Mouse (Mus musculus) gastrocnemius, adult 8-10 months (tissue): ENCODE data around the gene Ldb3. TPM values are rescaled to one million over a fixed set of nuclear protein-coding genes. Genes with fewer than 3 reads are reported as not detected.

Experiments
- DNase-seq, 2 experiments: peaks; one replicate each; pipeline ENCODE4 v3.0.0; 2022; ENCODE audit warnings: low spot score in 2 of 2
- total RNA-seq, 4 experiments: library from RNA; stranded (reverse); gene quantifications; 2 replicates each; pipeline ENCODE4 v1.2.4; 2022

Ldb3 gene
- total RNA-seq, 4 experiments from 2014 or later, result 1,553 to 2,052 (median 1,838) TPM

- DNase-seq, result no peak
These were observed 75.9 kb downstream of the Ldb3 start for GRCm38 (mm10) chr14:34512602-34513001.

- no peak for DNase-seq
These were observed 76.6 kb downstream of the Ldb3 start for GRCm38 (mm10) chr14:34511901-34512300.

- DNase-seq, result no peak
These were observed 79.5 kb downstream of the Ldb3 start for GRCm38 (mm10) chr14:34508842-34509439.

GRCm38 (mm10) chr14:34508187-34508840, 80.2 kb downstream of the Ldb3 start:
- no peak for DNase-seq

DNA sequence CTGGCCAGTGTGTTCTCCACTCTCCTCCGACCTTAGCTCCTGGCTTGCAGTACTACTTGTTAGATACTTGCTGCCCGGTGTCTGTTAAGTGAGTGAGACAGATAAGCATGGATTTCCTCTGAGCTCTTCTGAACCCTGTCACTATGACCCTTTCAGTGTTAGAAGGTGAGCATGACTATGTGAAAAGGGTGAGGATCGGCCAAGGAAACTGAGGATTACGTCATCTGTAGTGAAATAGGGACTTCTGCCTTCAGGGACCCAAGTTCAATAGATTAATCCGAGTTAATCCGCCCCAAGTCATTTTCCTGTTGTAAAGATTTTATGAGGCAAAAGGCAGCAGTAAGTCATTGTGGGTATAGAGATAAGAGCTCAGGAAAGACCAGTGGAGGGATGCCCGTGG, 83.2 kb downstream of the Ldb3 start:
- no peak for DNase-seq

- DNase-seq, result no peak
These were observed 84.1 kb downstream of the Ldb3 start for GRCm38 (mm10) chr14:34504377-34504776.

DNA sequence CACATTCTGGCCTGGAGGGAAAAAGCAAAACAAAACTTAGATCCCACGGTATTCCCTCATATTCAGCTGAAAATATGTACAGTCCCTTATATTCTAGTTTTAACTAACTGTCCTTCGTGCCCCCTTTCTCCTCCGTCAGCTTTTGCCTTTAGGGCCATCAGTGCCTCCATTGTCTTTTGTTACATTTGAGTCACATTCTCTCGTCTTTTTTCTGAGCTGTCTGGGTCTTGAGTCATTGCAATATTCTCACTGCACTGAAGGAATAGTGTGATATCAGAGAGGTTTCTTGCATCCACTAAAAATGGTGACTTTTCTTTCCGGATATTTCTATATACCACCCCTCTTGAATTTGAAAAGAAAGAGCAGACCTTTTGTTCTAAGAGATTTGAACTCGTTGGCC, 84.7 kb downstream of the Ldb3 start:
- DNase-seq, result no peak

GRCm38 (mm10) chr14:34503325-34503647, 85.2 kb downstream of the Ldb3 start, which contains the start of gene Bmpr1a:
TSS of gene Bmpr1a (minus strand) at chr14:34503341.
- no peak for DNase-seq

DNA sequence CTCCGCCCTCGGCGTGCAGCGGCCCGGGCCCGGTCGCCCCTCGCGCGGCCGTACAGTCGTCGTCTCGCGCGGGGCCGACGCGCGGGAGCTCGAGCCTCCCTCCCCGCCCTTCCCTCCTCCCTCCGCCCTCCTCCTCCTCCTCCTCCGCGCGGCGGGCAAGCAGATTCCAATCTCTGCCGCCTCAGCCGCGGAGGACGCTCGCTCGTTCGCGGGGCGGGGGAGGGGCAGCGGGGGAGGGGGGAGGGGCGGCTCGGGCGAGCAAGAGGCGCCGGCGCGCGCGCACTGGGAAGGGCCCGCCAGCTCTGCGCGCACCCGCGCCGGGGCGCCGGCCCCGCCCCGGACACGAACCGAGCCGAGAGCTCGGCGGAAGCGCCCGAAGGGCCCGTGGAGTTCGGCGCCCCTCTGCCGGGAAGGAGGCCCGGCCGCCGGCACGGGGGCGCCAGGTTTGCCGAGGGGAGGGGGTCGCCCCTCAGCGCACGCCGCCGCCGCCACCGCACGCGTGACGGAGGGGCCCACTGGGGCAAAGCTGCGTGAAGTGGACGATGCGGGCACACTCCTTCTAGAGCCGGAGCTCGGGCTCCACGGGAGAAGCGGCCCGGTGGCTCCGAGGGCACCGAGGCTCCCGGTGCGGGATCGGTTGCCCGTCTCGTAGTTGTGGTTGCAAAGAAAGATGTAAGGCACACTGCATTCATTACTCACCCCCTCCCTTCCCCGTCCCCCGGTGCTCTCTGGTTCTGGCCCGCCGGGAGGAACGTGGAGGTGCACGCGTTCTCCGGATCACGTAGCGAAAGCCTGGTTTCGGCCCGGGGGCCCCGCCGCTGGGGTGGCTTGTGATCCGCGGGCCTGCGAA, 85.8 kb downstream of the Ldb3 start:
- peak; percentile 78 to 85 for DNase-seq

GRCm38 (mm10) chr14:34501804-34502474, 86.5 kb downstream of the Ldb3 start:
- peak in 1 of 2 experiments; percentile 41 for DNase-seq

- no peak for DNase-seq
These were observed 87.1 kb downstream of the Ldb3 start for GRCm38 (mm10) chr14:34501447-34501803.

- DNase-seq, result no peak
These were observed 88.2 kb downstream of the Ldb3 start for GRCm38 (mm10) chr14:34500309-34500708.

GRCm38 (mm10) chr14:34499664-34500063, 88.8 kb downstream of the Ldb3 start:
- DNase-seq, result no peak

GRCm38 (mm10) chr14:34497346-34497745, 91.1 kb downstream of the Ldb3 start:
- DNase-seq, result no peak

DNA sequence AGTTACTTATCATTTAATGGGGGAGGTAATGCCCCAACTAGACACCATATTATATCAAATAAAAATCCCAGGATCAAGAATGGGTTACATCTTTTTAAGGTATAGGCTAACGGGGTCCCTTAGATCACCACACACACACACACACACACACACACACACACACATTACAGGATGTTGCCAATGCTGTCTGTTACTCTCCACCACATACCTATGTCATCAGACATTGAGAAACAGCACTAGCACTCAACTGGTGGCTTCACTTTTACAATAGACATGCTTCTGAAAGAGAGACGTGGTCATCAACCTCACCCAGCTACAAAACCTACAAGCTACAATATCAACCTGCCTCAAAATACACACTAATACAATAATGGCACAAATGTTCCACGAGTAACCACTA, 94.8 kb downstream of the Ldb3 start:
- no peak for DNase-seq

- no peak for DNase-seq
These were observed 95.8 kb downstream of the Ldb3 start for GRCm38 (mm10) chr14:34492688-34493087.

DNA sequence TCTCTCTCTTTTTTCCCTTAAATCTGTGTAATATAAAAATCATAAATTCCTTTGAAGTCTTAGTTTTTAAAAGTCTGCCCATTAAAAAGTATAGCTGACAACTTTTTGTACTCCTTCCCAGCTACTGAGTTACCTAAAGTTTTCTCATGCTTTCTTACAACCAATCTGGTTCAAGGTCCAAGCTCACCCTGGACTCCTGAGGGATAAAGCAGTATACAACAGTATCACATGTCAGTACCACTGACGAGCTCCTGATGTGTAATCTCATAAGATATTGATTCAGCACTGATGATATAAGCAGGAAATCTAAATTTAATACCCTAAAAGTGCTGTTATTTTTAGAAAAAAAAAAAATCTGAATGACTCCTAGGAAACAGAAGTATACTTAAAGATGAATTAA, 97.5 kb downstream of the Ldb3 start:
- no peak for DNase-seq

DNA sequence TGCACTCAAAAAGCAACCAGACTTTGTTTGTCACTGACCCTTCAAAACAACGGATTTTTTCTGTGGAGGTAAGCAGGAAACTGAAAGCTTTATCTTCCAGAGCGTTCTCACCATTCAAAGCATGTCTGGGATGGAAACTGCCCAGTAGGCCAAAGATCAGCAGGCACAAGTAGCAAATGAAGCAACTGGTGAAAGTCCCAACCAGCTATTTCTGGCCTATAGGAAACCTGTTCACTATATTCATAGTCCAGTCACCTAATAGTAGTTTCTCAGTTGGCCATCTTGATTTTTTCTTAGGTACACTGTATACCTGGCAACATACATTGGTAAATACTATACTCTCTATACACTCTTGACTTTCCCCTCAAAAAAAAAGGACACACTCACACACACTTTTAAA, 98.6 kb downstream of the Ldb3 start:
- no peak for DNase-seq

- DNase-seq, result no peak
These were observed 102.3 kb downstream of the Ldb3 start for GRCm38 (mm10) chr14:34486169-34486568.

DNA sequence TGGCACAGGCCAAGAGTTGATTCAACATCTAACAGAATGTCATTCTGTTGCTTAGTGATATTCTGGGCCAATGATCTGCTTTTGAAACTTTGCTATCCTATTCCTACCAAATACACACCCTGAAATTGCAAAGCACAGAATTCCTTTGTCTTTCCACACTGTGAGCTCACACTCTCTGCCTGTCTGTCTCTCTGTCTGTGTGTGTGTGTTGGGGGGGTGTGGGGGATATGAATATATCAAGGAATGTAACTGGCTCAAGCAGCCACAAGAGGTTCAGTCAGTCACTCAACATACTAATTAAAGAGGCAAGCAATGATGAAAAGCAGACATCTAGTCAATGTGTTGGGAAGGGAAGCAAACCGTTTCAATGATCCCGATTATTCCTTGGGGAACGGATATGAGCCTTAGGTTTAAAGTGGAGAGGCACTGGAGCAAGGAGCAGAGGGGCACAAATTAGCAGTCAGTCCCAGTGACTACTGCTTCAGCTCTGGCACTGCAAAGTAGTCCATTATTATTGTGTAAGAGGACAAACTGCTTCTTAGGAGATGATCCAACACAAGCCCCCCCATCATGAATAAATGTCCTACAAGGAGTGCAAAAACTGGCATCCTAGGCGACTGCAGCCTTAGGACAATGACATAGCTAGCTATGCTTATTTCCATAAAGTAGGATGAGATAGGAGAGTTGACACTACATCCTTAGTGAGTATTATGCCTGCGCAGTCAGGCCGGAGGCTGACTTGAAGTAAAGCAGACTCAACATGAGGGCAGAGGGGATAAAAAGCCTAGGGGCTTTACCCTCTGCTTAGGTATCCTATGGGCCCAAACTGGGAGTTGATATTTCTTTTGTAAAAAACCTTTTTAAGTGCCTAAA, 104.8 kb downstream of the Ldb3 start:
- DNase-seq, result no peak
